Mouse (Mus musculus) hindbrain, embryonic 13.5 days (tissue): ENCODE measurements at regions not wholly inside any gene's neighbourhood (a gene's known extent, or its start where the extent isn't known, plus 50 kb on each side); places are given as distances from the start of the nearest gene placed in this dataset.
A peak's percentile ranks its signal among the peaks of the same experiment; 100 is the strongest.

Experiments
- ATAC-seq: fragments of 200-750 bp; cut with Nextera tagmentation; 2 replicates; pipeline ENCODE4 v1.8.0; 2017; ENCODE audit warnings: moderate TSS enrichment; ENCODE audit not compliant: low FRiP score
- H3K27ac ChIP-seq: fragments of 300-500 bp; sonication (generic); 2 replicates; pipeline ENCODE4 v1.5.1; 2015; ENCODE audit warnings: inconsistent platforms, mild to moderate bottlenecking, moderate library complexity
- H3K27me3 ChIP-seq: fragments of 300-500 bp; sonication (generic); 2 replicates; pipeline ENCODE4 v1.6.1; 2015; ENCODE audit warnings: mild to moderate bottlenecking, inconsistent platforms
- H3K36me3 ChIP-seq: fragments of 300-500 bp; sonication (generic); 2 replicates; pipeline ENCODE4 v1.6.1; 2015; ENCODE audit warnings: mild to moderate bottlenecking, inconsistent platforms
- H3K4me1 ChIP-seq: fragments of 300-500 bp; sonication (generic); replicated peaks from 2 replicates; pipeline ENCODE4 v1.6.1; 2015; ENCODE audit warnings: inconsistent platforms
- H3K4me2 ChIP-seq: fragments of 300-500 bp; sonication (generic); 2 replicates; pipeline ENCODE4 v1.6.1; 2015; ENCODE audit warnings: inconsistent platforms, mild to moderate bottlenecking, moderate library complexity
- H3K4me3 ChIP-seq: fragments of 300-500 bp; sonication (generic); 2 replicates; pipeline ENCODE4 v1.5.1; 2015; ENCODE audit warnings: mild to moderate bottlenecking, inconsistent platforms
- H3K9ac ChIP-seq: fragments of 300-500 bp; sonication (generic); 2 replicates; pipeline ENCODE4 v1.6.1; 2015; ENCODE audit warnings: mild to moderate bottlenecking, inconsistent platforms
- H3K9me3 ChIP-seq: fragments of 300-500 bp; sonication (generic); 2 replicates; pipeline ENCODE4 v1.6.1; 2016; ENCODE audit warnings: inconsistent platforms
- WGBS: fragments of 180-500 bp; shearing (Covaris S2); methylation state at CpG from one replicate; pipeline ENCODE4 v1.1.7; 2015; 5-methylcytosine and 5-hydroxymethylcytosine counted together

DNA sequence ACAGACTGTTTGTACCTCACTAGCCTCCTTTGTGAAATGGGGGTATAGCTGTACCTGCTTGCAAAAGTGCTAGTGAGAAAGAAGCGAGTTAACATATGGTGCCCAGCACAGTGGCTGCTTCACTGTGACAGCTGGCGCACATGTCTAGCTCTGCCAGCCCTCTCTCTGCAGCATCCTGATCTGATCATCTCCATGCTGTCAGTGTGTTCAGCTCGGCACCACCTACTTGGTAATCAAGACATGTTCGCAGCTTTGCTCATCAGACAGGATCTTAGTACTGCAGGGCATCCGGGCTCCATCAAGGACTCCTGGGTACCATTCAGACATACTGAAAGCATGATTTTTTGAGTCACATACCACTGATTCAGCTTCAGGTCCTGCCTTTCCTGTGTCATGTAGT lies 100.9 kb upstream of the Gpr139 start:
- Histone ChIP-seq H3K4me1 (peaks cover 4% of the 10 kb centered on the region; the same call in 1 of the 2 replicates), H3K4me2 (no peak overlapping the region), H3K27ac (no peak overlapping the region), H3K36me3 (no peaks in the 10 kb centered on the region), H3K9me3 (no peaks in the 10 kb centered on the region), H3K4me3 (no peak overlapping the region), H3K9ac (no peak overlapping the region), H3K27me3 (no peaks in the 10 kb centered on the region)
- peak; percentile 68; the same call in 1 of the 2 replicates for ATAC-seq
- 74% methylated on average over 5 of the region's 5 CpGs for WGBS

DNA sequence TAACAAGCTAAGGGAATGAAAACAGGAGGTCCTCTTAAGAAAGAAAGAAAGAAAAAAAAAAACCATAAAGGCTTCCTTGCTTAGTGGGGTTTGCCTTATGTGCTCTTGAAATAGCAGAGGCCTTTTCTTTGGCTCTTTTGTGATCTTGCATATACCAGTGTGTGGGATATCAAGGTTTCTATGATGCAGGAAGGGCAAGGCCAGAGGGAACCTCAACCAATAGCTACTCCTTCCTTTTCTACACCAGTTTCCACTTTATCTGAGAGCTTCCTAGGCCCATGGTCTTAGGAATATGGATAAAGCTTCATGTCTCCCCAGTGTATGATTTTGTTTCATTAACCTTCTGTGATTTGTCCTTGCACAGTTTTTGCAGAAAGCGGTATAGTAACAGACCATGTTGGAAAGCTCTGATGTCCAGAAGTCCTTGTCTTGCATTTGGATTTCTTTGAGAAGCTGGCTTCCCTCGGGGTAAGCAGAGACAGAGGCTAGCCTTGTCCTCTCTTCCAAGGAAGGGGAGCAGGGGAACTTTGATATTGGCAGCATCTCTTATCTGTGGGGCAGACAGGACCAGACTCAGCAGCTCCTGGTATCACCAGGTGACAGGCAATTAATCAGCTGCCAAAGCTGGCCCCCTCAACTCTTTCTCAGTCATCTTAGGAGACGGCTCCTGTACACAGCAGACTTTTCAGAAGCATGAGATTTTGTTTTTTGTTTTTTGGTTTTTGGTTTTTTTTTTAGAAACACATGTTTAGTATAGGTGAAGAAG lies 95.7 kb upstream of the Gpr139 start:
- Histone ChIP-seq H3K27ac (no peak overlapping the region), H3K36me3 (no peaks in the 10 kb centered on the region), H3K9ac (no peak overlapping the region), H3K4me3 (no peak overlapping the region), H3K9me3 (no peaks in the 10 kb centered on the region), H3K4me1 (no peaks in the 10 kb centered on the region), H3K27me3 (no peaks in the 10 kb centered on the region), H3K4me2 (no peak overlapping the region)
- no peak for ATAC-seq
- 68% methylated on average over 3 of the region's 3 CpGs for WGBS

DNA sequence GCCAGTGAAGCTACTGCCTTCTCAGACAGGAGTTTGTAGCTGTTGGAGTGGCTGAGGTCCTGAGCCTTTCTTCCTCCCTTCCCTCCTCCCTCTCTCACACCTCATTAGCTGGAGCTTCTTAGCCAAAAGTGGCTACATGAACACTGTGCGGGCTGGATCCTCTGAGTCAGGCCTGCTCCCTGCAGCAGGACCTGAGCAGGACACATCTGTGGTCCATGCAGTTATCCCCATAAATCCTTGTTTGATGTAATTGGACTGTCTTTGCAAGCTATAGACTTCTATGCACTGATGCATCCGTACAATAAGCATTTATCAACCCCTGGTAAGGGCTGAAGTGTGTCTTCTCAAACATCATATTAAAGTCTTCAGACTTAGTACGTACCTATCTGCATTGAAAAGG lies 88.2 kb upstream of the Gpr139 start:
- no peak overlapping the region for H3K27ac ChIP-seq
- no peak overlapping the region for H3K4me2 ChIP-seq
- no peak for ATAC-seq
- peaks cover 11% of the 10 kb centered on the region for H3K4me1 ChIP-seq
- WGBS, result 82% methylated on average over 3 of the region's 3 CpGs
- H3K27me3 ChIP-seq, result no peaks in the 10 kb centered on the region
- H3K9ac ChIP-seq, result no peak overlapping the region
- H3K36me3 ChIP-seq, result no peaks in the 10 kb centered on the region
- H3K9me3 ChIP-seq, result no peaks in the 10 kb centered on the region
- no peak overlapping the region for H3K4me3 ChIP-seq

DNA sequence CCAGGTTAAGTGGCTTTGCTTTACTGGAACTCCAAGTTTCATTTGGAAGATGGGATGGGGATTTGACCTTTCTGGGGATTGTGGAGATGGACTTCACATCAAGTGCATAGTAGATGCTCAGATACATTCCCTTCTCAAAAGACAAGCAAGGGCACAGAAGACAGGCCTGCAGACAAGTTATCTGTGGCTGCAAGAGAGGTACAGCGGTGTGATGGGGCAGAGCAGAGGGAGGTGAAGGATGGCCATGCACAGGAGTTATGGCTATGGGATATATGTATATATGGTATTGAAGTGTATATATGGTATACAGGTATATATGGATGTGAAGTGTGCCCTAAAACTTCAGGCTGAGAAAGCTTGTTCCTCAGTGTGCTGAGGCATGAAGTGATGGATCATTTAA lies 87.0 kb upstream of the Gpr139 start:
- H3K27me3 ChIP-seq, result no peaks in the 10 kb centered on the region
- H3K27ac ChIP-seq, result 0 out of 2 replicates have a peak overlapping the region, but pooled peaks have one; percentile 66
- peaks cover 11% of the 10 kb centered on the region for H3K4me1 ChIP-seq
- no peak overlapping the region for H3K9ac ChIP-seq
- H3K4me2 ChIP-seq, result no peak overlapping the region
- no peak overlapping the region for H3K4me3 ChIP-seq
- no peaks in the 10 kb centered on the region for H3K36me3 ChIP-seq
- no peak for ATAC-seq
- H3K9me3 ChIP-seq, result no peaks in the 10 kb centered on the region
- 88% methylated on average over 1 of the region's 1 CpGs for WGBS

DNA sequence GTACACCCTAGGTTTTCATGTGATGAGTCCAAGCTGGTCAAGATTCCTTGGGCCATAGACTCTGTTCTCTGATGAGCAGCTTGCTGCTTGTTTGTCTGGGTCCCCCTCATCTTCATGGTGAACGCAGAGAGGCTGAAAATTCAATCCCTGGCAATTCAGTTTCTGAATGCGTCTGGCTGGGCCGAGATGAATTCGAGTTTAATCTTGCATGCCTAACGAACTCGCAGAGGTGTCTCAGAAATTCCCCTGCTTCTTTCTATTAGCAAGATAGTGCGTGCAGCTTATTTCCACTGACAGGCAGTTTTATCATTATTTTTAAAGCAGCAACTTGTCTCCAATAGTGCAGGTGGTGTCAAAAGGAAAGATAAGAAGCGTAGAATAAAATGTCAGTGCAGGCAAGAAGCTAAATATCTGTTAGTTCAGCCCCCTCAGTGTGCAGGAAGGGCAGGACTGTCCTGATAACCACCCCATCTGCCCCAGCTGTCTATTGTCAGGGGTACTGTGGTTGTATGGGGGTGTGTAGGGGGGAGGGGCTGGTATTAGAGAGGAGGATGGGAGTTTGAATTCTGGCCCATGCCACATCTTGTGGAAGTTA lies 86.5 kb upstream of the Gpr139 start:
- H3K27ac ChIP-seq, result peak overlapping the region; percentile 66
- no peaks in the 10 kb centered on the region for H3K9me3 ChIP-seq
- WGBS, result 44% methylated on average over 8 of the region's 8 CpGs
- no peaks in the 10 kb centered on the region for H3K36me3 ChIP-seq
- H3K4me2 ChIP-seq, result no peak overlapping the region
- H3K9ac ChIP-seq, result no peak overlapping the region
- no peaks in the 10 kb centered on the region for H3K27me3 ChIP-seq
- H3K4me3 ChIP-seq, result no peak overlapping the region
- peaks cover 11% of the 10 kb centered on the region for H3K4me1 ChIP-seq
- ATAC-seq, result no peak

DNA sequence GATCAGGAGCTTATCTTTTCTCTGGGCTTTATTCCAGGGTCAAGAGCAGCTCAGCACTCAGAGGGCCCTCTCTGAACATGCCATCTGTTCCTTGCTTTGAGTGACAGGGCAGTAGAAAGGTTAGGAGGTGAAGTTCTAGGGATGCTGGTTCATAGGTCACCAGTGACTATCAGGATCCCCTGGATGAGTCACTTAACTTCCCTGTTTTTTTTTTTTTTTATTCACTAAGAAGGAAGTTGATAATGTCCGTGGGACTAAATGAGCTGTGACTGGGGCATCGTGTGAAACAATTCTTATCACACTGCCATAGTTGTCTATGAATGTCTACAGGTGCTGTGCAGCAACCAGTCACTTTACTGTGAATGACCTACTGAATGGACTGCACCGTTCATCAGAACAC lies 73.8 kb upstream of the Gpr139 start:
- no peaks in the 10 kb centered on the region for H3K36me3 ChIP-seq
- WGBS, result 91% methylated on average over 3 of the region's 3 CpGs
- no peak for ATAC-seq
- H3K4me1 ChIP-seq, result no peaks in the 10 kb centered on the region
- no peaks in the 10 kb centered on the region for H3K27me3 ChIP-seq
- no peak overlapping the region for H3K4me2 ChIP-seq
- H3K4me3 ChIP-seq, result no peak overlapping the region
- no peaks in the 10 kb centered on the region for H3K9me3 ChIP-seq
- no peak overlapping the region for H3K9ac ChIP-seq
- H3K27ac ChIP-seq, result no peak overlapping the region

DNA sequence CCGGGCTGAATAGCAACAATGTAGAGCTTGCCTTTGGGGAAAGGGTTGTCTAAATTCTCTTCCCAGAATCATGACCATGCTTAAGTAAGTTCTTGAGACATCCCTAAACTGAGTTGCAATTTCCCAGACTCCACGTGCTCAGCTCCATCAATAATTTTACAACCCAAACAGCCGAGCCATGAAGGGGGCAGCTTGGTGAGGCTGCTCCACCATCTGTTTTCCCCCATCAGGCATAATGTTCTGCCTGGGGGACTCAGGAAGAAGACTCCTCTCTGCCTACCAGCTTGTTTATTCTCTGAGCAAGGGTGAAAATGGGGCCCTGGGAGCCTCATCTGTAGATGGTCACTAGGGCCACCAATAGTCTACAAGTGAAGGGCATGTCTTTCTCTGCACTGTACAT lies 72.5 kb upstream of the Gpr139 start:
- no peaks in the 10 kb centered on the region for H3K4me1 ChIP-seq
- H3K9me3 ChIP-seq, result no peaks in the 10 kb centered on the region
- H3K27ac ChIP-seq, result no peak overlapping the region
- H3K27me3 ChIP-seq, result no peaks in the 10 kb centered on the region
- WGBS, result 92% methylated on average over 3 of the region's 3 CpGs
- H3K4me2 ChIP-seq, result no peak overlapping the region
- no peak overlapping the region for H3K9ac ChIP-seq
- no peak overlapping the region for H3K4me3 ChIP-seq
- no peak for ATAC-seq
- H3K36me3 ChIP-seq, result no peaks in the 10 kb centered on the region

DNA sequence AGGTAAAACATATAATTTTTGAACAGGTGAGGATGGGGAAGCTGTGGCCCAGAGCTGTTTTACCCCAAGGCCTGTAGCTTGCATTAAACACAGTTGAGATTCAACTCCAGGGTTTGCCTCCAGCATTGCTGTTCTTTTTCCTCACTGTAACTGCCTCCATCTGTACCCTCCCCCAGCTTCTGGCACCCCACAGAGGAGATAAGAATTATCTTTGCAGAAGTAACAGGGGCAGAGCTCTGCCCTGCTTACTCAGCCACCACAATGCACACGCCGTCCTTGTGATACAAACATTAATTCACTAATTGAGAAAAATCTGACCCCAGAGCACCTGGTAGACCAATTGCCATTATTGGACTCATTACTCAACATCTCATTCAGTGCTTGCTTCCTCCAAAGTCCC lies 68.3 kb upstream of the Gpr139 start:
- Histone ChIP-seq H3K9me3 (no peaks in the 10 kb centered on the region), H3K27me3 (no peaks in the 10 kb centered on the region), H3K4me3 (no peak overlapping the region), H3K4me1 (no peaks in the 10 kb centered on the region), H3K36me3 (no peaks in the 10 kb centered on the region), H3K27ac (no peak overlapping the region), H3K9ac (no peak overlapping the region), H3K4me2 (no peak overlapping the region)
- 54% methylated on average over 2 of the region's 2 CpGs for WGBS
- no peak for ATAC-seq

DNA sequence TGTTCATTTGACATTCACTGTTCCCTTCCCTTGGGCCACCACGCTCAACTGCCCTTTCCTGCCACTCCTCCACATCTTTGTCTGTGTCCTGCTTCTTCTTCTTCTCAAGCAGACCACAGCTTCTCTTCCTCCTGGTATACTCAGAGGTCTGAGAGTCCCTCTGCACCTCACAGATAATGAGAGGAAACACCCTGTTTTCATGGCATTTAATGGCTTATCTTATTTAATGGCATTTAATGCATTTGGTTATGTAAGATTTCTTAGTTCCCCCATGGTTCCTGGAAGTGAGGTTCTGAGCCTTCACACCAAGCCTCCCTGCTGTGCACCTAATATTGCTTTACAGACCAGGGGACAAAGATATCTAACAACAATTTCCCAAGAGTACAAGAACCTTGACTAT lies 67.3 kb upstream of the Gpr139 start:
- H3K9ac ChIP-seq, result no peak overlapping the region
- H3K4me2 ChIP-seq, result no peak overlapping the region
- no peaks in the 10 kb centered on the region for H3K36me3 ChIP-seq
- no peaks in the 10 kb centered on the region for H3K4me1 ChIP-seq
- H3K27ac ChIP-seq, result no peak overlapping the region
- no peak overlapping the region for H3K4me3 ChIP-seq
- H3K9me3 ChIP-seq, result no peaks in the 10 kb centered on the region
- 94% methylated on average over 1 of the region's 1 CpGs for WGBS
- no peak for ATAC-seq
- no peaks in the 10 kb centered on the region for H3K27me3 ChIP-seq

DNA sequence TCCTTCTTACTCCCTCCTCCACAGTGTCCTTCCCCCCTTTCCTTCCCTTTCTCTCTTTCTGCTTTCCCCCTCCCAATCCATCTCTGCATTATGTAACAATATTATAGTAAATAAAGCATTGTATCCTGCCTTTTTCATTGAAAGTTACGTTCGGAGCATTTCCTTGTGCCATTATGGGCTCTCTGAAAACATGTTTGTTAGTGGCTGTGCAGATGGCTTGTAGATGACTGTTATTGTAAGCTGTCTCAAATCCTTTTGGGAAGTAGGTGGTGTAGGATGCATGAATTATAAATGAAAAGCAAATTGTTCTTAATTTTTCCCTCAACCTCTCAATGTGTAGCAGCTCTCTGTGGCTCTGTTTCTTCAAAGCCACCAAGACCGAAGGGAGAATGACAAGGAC lies 66.0 kb upstream of the Gpr139 start:
- no peak for ATAC-seq
- 88% methylated on average over 3 of the region's 3 CpGs for WGBS

DNA sequence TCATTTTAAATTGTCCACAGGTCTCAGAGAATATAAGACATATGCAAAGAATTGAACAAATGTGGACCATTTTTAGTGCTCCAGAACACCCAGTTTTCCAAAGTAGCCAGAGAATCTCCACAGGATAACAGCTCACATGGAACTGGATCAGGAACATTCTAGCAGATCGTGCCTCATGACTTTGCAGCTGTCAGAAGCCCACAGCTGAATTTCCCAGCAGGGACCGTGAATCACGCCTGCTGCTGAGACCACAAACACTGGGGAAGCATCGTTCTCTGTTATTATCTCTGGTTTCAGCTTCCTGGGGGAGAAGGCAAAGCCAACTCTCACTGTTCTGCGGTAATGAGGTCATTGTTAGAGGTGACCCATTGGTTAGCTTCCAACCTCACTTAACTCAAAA lies 60.4 kb upstream of the Gpr139 start:
- no peaks in the 10 kb centered on the region for H3K4me1 ChIP-seq
- H3K4me3 ChIP-seq, result no peak overlapping the region
- H3K9ac ChIP-seq, result no peak overlapping the region
- H3K4me2 ChIP-seq, result no peak overlapping the region
- no peaks in the 10 kb centered on the region for H3K36me3 ChIP-seq
- no peaks in the 10 kb centered on the region for H3K9me3 ChIP-seq
- no peak for ATAC-seq
- H3K27ac ChIP-seq, result no peak overlapping the region
- WGBS, result 78% methylated on average over 5 of the region's 5 CpGs
- no peaks in the 10 kb centered on the region for H3K27me3 ChIP-seq

More for the DNA sequence above, 66.0 kb upstream of the Gpr139 start:
- Histone ChIP-seq H3K27ac (no peak overlapping the region), H3K36me3 (no peaks in the 10 kb centered on the region), H3K4me1 (no peaks in the 10 kb centered on the region), H3K27me3 (no peaks in the 10 kb centered on the region), H3K4me3 (no peak overlapping the region), H3K4me2 (no peak overlapping the region), H3K9ac (no peak overlapping the region), H3K9me3 (no peaks in the 10 kb centered on the region)

DNA sequence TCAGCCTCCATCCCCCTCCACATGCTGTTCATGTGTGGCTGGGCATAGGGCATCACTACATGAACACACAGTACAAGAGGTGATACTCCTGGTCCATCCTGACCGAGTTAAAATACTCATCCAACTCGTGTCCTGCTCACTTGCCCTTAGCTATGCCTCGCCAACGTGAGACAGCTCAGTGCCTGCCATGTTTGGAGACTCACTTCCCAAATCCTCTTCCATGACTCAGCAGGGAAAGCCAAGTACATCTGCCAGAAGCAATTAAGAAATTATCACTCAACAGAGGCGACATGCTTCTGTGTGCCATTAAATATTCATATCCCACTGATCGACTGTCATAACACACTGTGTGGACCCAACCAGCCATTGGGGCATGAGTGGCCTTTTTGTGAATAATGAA lies 51.9 kb upstream of the Gpr139 start:
- Histone ChIP-seq H3K27ac (no peak overlapping the region), H3K4me1 (no peaks in the 10 kb centered on the region), H3K4me3 (no peak overlapping the region), H3K27me3 (no peaks in the 10 kb centered on the region), H3K36me3 (no peaks in the 10 kb centered on the region), H3K9me3 (no peaks in the 10 kb centered on the region), H3K4me2 (no peak overlapping the region), H3K9ac (no peak overlapping the region)
- WGBS, result 77% methylated on average over 6 of the region's 6 CpGs
- ATAC-seq, result no peak
